Mouse (Mus musculus) heart, postnatal 0 days (tissue): Measurements from ENCODE around the gene Cript.

Experiments used
- CTCF ChIP-seq: IDR thresholded peaks from 2 replicates; pipeline ENCODE4 v1.5.1; 2016; ENCODE audit warnings: antibody characterized with exemption, control low read depth, low read depth
- EP300 ChIP-seq: IDR thresholded peaks from 2 replicates; pipeline ENCODE4 v1.6.1; 2016; ENCODE audit warnings: antibody characterized with exemption, low read depth

DNA sequence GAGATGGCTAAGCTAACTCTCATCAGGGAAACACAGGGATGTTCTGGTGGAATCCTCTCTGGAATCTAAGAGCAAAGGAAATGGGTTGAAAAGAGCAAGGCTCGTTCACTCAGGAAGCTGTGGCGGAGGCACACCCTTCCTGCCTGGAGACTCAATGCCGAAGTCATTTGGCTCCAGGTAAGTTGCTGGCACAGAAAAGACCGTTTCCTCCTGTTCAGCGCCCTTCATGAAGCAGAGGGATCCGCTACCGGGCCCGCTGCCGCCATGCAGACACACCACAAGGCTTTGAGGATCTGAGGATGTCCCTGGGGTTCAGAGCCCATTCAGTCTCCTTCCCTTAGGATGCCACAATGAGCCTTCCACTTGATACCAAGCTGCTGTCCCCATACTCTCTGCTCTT lies 37.3 kb downstream of the Cript start:
- TF ChIP-seq EP300 (no peak), CTCF (no peak)
